Mouse (Mus musculus) frontal cortex, adult 2 months (tissue): ENCODE results near the gene Snph. TPM values are rescaled to one million over a fixed set of nuclear protein-coding genes. Genes with fewer than 3 reads are reported as not detected.

Experiments
- DNase-seq, 2 experiments: peaks; one replicate each; pipeline ENCODE4 v3.0.0; 2022; ENCODE audit warnings: low spot score in 1 of 2; ENCODE audit errors: extremely low spot score in 1 of 2
- polyA plus RNA-seq: library from polyadenylated mRNA; depleted of rRNA; stranded (reverse); fragments of >200 nt; gene quantifications from 2 replicates; pipeline ENCODE4 v1.2.3, GENCODE M21; 2012

The Snph gene
- polyA plus RNA-seq, 1 experiment = 157 TPM

GRCm38 (mm10) chr2:151605437-151605987 lies 26.9 kb downstream of the Snph start:
- DNase-seq = peak; percentile 79 to 88

- DNase-seq = peak in 1 of 2 experiments; percentile 59
Observed at GRCm38 (mm10) chr2:151603630-151604029, 28.8 kb downstream of the Snph start.

GRCm38 (mm10) chr2:151602106-151602505 lies 30.3 kb downstream of the Snph start:
- DNase-seq = no peak

GRCm38 (mm10) chr2:151598068-151598467 lies 34.3 kb downstream of the Snph start:
- peak; percentile 58 to 70 for DNase-seq

GRCm38 (mm10) chr2:151587306-151587705 lies 45.1 kb downstream of the Snph start:
- DNase-seq = no peak

- no peak for DNase-seq
Observed at GRCm38 (mm10) chr2:151586807-151587206, 45.6 kb downstream of the Snph start.

- no peak for DNase-seq
Observed at GRCm38 (mm10) chr2:151585934-151586333, 46.5 kb downstream of the Snph start.

GRCm38 (mm10) chr2:151580945-151581344 lies 51.4 kb downstream of the Snph start:
- no peak for DNase-seq

GRCm38 (mm10) chr2:151579183-151579582 lies 53.2 kb downstream of the Snph start:
- no peak for DNase-seq

GRCm38 (mm10) chr2:151575699-151576389 lies 56.5 kb downstream of the Snph start:
- DNase-seq = peak; percentile 92 to 96

- DNase-seq = peak in 1 of 2 experiments; percentile 61
Observed at GRCm38 (mm10) chr2:151575119-151575698, 57.2 kb downstream of the Snph start.

- DNase-seq = peak; percentile 78 to 84
Observed at GRCm38 (mm10) chr2:151574607-151575006, 57.8 kb downstream of the Snph start.

GRCm38 (mm10) chr2:151573667-151574066 lies 58.7 kb downstream of the Snph start:
- DNase-seq = peak; percentile 52 to 66

- no peak for DNase-seq
Observed at GRCm38 (mm10) chr2:151571873-151572700, 60.3 kb downstream of the Snph start, which contains the start of gene Sdcbp2. Gene Sdcbp2 (plus strand): TSS chr2:151572622.

- no peak for DNase-seq
Observed at GRCm38 (mm10) chr2:151569452-151569851, 62.9 kb downstream of the Snph start.

GRCm38 (mm10) chr2:151566856-151567255 lies 65.5 kb downstream of the Snph start:
- DNase-seq = no peak

GRCm38 (mm10) chr2:151564986-151565385 lies 67.4 kb downstream of the Snph start:
- no peak for DNase-seq

- DNase-seq = no peak
Observed at GRCm38 (mm10) chr2:151564006-151564405, 68.4 kb downstream of the Snph start.

GRCm38 (mm10) chr2:151562930-151563921 lies 69.2 kb downstream of the Snph start:
- DNase-seq = no peak

GRCm38 (mm10) chr2:151549615-151550121 lies 82.7 kb downstream of the Snph start:
- no peak for DNase-seq
